Comparison of ENCODE assay signal across 17 mouse cellular contexts in the genomic region with DNA sequence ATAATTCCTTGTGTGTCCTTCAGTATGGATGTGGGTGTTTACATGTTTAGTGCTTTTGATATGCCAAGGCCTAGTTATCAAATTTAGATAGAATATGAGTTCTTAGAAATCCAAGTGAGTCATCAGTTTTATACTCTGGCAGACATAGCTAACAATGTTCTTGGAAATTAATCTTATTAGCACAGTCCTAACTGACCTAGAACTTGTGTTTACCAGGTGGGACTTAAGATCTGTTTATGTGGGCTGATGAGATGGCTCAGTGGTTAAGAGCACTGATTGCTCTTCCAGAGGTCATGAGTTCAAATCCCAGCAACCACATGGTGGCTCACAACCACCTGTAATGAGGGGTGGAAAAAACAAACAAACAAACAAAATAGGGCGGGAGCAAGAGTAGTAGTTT.
"Had no signal": no experiment of that assay in that cellular context is flagged by ENCODE, and none has a peak within 500 bp of the region (broad histone marks: within the 10 kb centered on the region; RNA-seq: fewer than 3 reads in every experiment).

No protein-coding gene starts in this region.

- H3K27ac ChIP-seq: limb, embryonic 12.5 days; limb, embryonic 15.5 days; macrophage; midbrain, embryonic 13.5 days; stomach, postnatal 0 days had no signal

- H3K4me3 ChIP-seq: limb, embryonic 12.5 days; limb, embryonic 15.5 days; midbrain, embryonic 13.5 days had no signal

- H3K27me3 ChIP-seq: limb, embryonic 12.5 days; limb, embryonic 15.5 days; midbrain, embryonic 13.5 days had no signal

- H3K4me2 ChIP-seq: limb, embryonic 12.5 days; limb, embryonic 15.5 days; lung, embryonic 14.5 days; midbrain, embryonic 13.5 days had no signal

- H3K9ac ChIP-seq: limb, embryonic 12.5 days; limb, embryonic 15.5 days; lung, embryonic 14.5 days; midbrain, embryonic 13.5 days had no signal

- ATAC-seq: intestine, postnatal 0 days; lung, postnatal 0 days; midbrain, embryonic 13.5 days; midbrain, embryonic 16.5 days had no signal

- DNase-seq: kidney, adult 2 months; kidney, postnatal 10 days; kidney, postnatal 36 days; left cerebral cortex, postnatal 4 days; lung, embryonic 14.5 days; right cerebral cortex, adult 18-20 months; right cerebral cortex, postnatal 14 days; right cerebral cortex, postnatal 4 days; thymus, postnatal 25 days had no signal

- H3K9me3 ChIP-seq: limb, embryonic 12.5 days; limb, embryonic 15.5 days; midbrain, embryonic 13.5 days had no signal
